ENCODE assay signal across 9 mouse cellular contexts in genomic region chr2:18585564-18586336, GRCm38 (mm10).
A peak's percentile ranks its signal among the peaks of the same experiment; 100 is the strongest.
DNase-seq lines count a peak whose midpoint lies in the region; ATAC-seq and TF ChIP-seq lines count a peak whose summit lies in the region.
"Had no signal": no experiment of that assay in that cellular context is flagged by ENCODE, and none has a peak within 500 bp of the region (broad histone marks: within the 10 kb centered on the region; RNA-seq: fewer than 3 reads in every experiment).

No protein-coding gene starts in this region.

- H3K27ac ChIP-seq in heart, embryonic 13.5 days (replicated peaks), result no peak overlapping the region
- H3K27ac ChIP-seq in heart, embryonic 10.5 days, result no peak overlapping the region
- no peak overlapping the region for H3K27ac ChIP-seq in bone marrow, adult 2 months (ENCODE audit: control insufficient read depth, insufficient read depth, low read depth, low read length, poor library complexity)
- H3K27ac ChIP-seq: macrophage had no signal

- peak; percentile 39 for TF ChIP-seq CTCF in bone marrow, adult 2 months (IDR thresholded peaks at IDR 0.05; ENCODE audit: control insufficient read depth, insufficient read depth, low read length)

- peaks cover 6% of the 10 kb centered on the region; the same call in 1 of the 2 replicates for H3K4me1 ChIP-seq in heart, embryonic 13.5 days
- H3K4me1 ChIP-seq in heart, embryonic 10.5 days, result no peaks in the 10 kb centered on the region
- no peaks in the 10 kb centered on the region for H3K4me1 ChIP-seq in bone marrow, adult 2 months (ENCODE audit: control insufficient read depth, insufficient read depth, low read length)

- no peak for TF ChIP-seq POLR2A in bone marrow, adult 2 months (IDR thresholded peaks at IDR 0.05; ENCODE audit: borderline replicate concordance, control insufficient read depth, low read depth, low read length)

- DNase-seq in heart, embryonic 10.5 days (ENCODE audit: low spot score), result no peak
- peak; percentile 79 for DNase-seq in 416B (ENCODE audit: low read depth)
- no peak for DNase-seq in right cerebral cortex, postnatal 36 days (ENCODE audit: low spot score in 2 of 2)
- no peak for DNase-seq in right cerebral cortex, postnatal 4 days

- H3K36me3 ChIP-seq in heart, embryonic 13.5 days, result no peaks in the 10 kb centered on the region
- H3K36me3 ChIP-seq in heart, embryonic 10.5 days, result no peaks in the 10 kb centered on the region

- no peaks in the 10 kb centered on the region for H3K9me3 ChIP-seq in heart, embryonic 13.5 days
- no peaks in the 10 kb centered on the region for H3K9me3 ChIP-seq in heart, embryonic 10.5 days

- 35% methylated on average over 9 of the region's 9 CpGs for WGBS in heart, embryonic 13.5 days
- WGBS in heart, embryonic 10.5 days, result 29% methylated on average over 9 of the region's 9 CpGs
- WGBS in bone marrow, adult 2 months, result 40% methylated on average over 9 of the region's 9 CpGs

- ATAC-seq in heart, embryonic 13.5 days (ENCODE audit: extremely low read depth, insufficient number of reproducible peaks, low FRiP score, low TSS enrichment), result no peak
- ATAC-seq in hematopoietic stem cell, adult 5-6 weeks (replicated peaks in 1 of 2; ENCODE audit: insufficient read depth in 1 of 2, low FRiP score in 2 of 2, low TSS enrichment in 1 of 2, low read depth in 1 of 2, poor library complexity in 2 of 2, severe bottlenecking in 2 of 2), result 0 out of 4 replicates have a peak, but pooled peaks have one; percentile 23 to 25
- ATAC-seq in erythroblast, adult 5-6 weeks (replicated peaks; ENCODE audit: low FRiP score, poor library complexity, severe bottlenecking), result no peak

- H3K4me3 ChIP-seq in heart, embryonic 13.5 days, result no peak overlapping the region
- no peak overlapping the region for H3K4me3 ChIP-seq in heart, embryonic 10.5 days
- H3K4me3 ChIP-seq in bone marrow, adult 2 months (replicated peaks; ENCODE audit: control insufficient read depth, low read depth, low read length), result no peak overlapping the region

- peaks cover 28% of the 10 kb centered on the region for H3K27me3 ChIP-seq in heart, embryonic 13.5 days (replicated peaks)
- H3K27me3 ChIP-seq in heart, embryonic 10.5 days (ENCODE audit: insufficient read depth, poor library complexity, severe bottlenecking), result peaks cover 36% of the 10 kb centered on the region

- peak overlapping the region; percentile 9; the same call in 1 of the 2 replicates for H3K4me2 ChIP-seq in heart, embryonic 13.5 days

- H3K9ac ChIP-seq in heart, embryonic 13.5 days, result no peak overlapping the region

Comparison
In these comparisons a context has a peak if more than half of its experiments do, and no peak if none do; other contexts are left out.
1. ATAC-seq: peak in hematopoietic stem cell, adult 5-6 weeks (2 of 2); none in heart, embryonic 13.5 days (single experiment) and erythroblast, adult 5-6 weeks (single experiment).